Mouse (Mus musculus): ENCODE results near the gene Gm20388. TPM values are rescaled to one million over a fixed set of nuclear protein-coding genes. Genes with fewer than 3 reads are reported as not detected.

Gm20388 gene
- polyA plus RNA-seq, 1 experiment from 2014 or later = 8.3 TPM

DNA sequence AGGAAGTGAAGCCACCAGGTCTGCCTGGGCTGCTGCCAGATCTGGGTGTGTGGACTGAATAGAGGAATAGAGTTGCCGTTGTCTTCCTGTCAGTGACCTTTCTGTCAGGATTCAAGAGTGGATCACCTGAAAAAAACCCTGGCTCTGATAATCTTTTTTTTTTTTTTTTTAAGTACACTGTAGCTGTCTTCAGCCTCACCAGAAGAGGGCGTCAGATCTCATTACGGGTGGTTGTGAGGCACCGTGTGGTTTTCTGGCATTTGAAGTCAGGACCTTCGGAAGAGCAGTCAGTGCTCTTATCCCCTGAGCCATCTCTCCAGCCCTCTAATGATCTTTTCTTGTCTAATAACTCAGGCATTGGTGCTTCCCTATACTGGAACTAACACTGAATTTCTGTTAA lies 4122.8 kb downstream of the Gm20388 start:
- Histone ChIP-seq H3K4me2 (ENCODE audit: low read length) (no peak overlapping the region), H3K36me3 (ENCODE audit: control insufficient read depth, insufficient read depth, low read length) (peaks cover 83% of the 10 kb centered on the region), H3K27me3 (replicated peaks; ENCODE audit: control insufficient read depth, insufficient read depth, low read length) (no peaks in the 10 kb centered on the region), H3K4me1 (replicated peaks; ENCODE audit: control insufficient read depth, insufficient read depth, low read length) (no peaks in the 10 kb centered on the region), H3K9ac (ENCODE audit: low read length) (no peak overlapping the region), H3K9me3 (ENCODE audit: control insufficient read depth, low read length) (no peaks in the 10 kb centered on the region), H3K4me3 (ENCODE audit: low read depth, low read length) (no peak overlapping the region), H3K27ac (ENCODE audit: low read depth) (no peak overlapping the region)
- WGBS = 73% methylated on average over 5 of the region's 5 CpGs
- DNase-seq (ENCODE audit: low spot score) (no peak), ATAC-seq (replicated peaks; ENCODE audit: low FRiP score, low TSS enrichment, low read depth) (no peak)

DNA sequence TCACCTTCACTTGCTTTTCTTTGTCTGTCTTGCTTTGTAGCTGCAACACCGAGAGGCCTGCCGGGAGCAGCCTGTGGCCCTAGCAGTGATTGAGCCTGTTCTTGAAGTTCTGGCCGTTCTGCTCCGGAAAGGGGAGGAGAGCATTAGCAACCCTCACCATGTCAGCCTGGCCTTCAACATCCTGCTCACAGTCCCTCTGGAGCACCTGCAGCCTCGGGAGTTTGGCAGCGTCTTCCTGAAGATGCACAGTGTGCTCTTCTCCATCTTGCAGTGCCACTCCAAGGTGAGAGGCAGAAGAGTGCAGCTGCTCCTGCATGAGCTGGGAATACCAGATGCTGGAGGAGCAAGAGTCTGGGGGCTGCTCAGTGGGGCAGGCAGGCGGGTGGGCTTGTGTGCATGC lies 4127.5 kb downstream of the Gm20388 start:
- Histone ChIP-seq H3K4me1 (replicated peaks; ENCODE audit: control insufficient read depth, insufficient read depth, low read length) (no peaks in the 10 kb centered on the region), H3K9me3 (ENCODE audit: control insufficient read depth, low read length) (no peaks in the 10 kb centered on the region), H3K4me2 (ENCODE audit: low read length) (no peak overlapping the region), H3K36me3 (ENCODE audit: control insufficient read depth, insufficient read depth, low read length) (peaks cover 89% of the 10 kb centered on the region), H3K9ac (ENCODE audit: low read length) (no peak overlapping the region), H3K27ac (ENCODE audit: low read depth) (no peak overlapping the region), H3K27me3 (replicated peaks; ENCODE audit: control insufficient read depth, insufficient read depth, low read length) (no peaks in the 10 kb centered on the region), H3K4me3 (ENCODE audit: low read depth, low read length) (no peak overlapping the region)
- DNase-seq (ENCODE audit: low spot score) (no peak), ATAC-seq (replicated peaks; ENCODE audit: low FRiP score, low TSS enrichment, low read depth) (no peak)
- 85% methylated on average over 7 of the region's 7 CpGs for WGBS

- no peak overlapping the region for H3K27ac ChIP-seq (ENCODE audit: low read depth)
- H3K27me3 ChIP-seq (replicated peaks; ENCODE audit: control insufficient read depth, insufficient read depth, low read length) = no peaks in the 10 kb centered on the region
- no peak overlapping the region for H3K4me3 ChIP-seq (ENCODE audit: low read depth, low read length)
- ATAC-seq (replicated peaks; ENCODE audit: low FRiP score, low TSS enrichment, low read depth) (no peak), DNase-seq (ENCODE audit: low spot score) (peak; percentile 24)
- H3K9ac ChIP-seq (ENCODE audit: low read length) = no peak overlapping the region
- H3K36me3 ChIP-seq (ENCODE audit: control insufficient read depth, insufficient read depth, low read length) = peaks cover 88% of the 10 kb centered on the region
- H3K4me1 ChIP-seq (replicated peaks; ENCODE audit: control insufficient read depth, insufficient read depth, low read length) = no peaks in the 10 kb centered on the region
- 84% methylated on average over 4 of the region's 4 CpGs for WGBS
- H3K4me2 ChIP-seq (ENCODE audit: low read length) = no peak overlapping the region
- no peaks in the 10 kb centered on the region for H3K9me3 ChIP-seq (ENCODE audit: control insufficient read depth, low read length)
These were observed 4128.7 kb downstream of the Gm20388 start for GRCm38 (mm10) chr8:124039351-124039750.

GRCm38 (mm10) chr8:124042201-124042600 lies 4131.6 kb downstream of the Gm20388 start:
- no peaks in the 10 kb centered on the region for H3K4me1 ChIP-seq (replicated peaks; ENCODE audit: control insufficient read depth, insufficient read depth, low read length)
- no peak overlapping the region for H3K27ac ChIP-seq (ENCODE audit: low read depth)
- 91% methylated on average over 1 of the region's 1 CpGs for WGBS
- DNase-seq (ENCODE audit: low spot score) (peak; percentile 25), ATAC-seq (replicated peaks; ENCODE audit: low FRiP score, low TSS enrichment, low read depth) (no peak)
- H3K9me3 ChIP-seq (ENCODE audit: control insufficient read depth, low read length) = no peaks in the 10 kb centered on the region
- no peak overlapping the region for H3K4me3 ChIP-seq (ENCODE audit: low read depth, low read length)
- H3K36me3 ChIP-seq (ENCODE audit: control insufficient read depth, insufficient read depth, low read length) = peaks cover 85% of the 10 kb centered on the region
- H3K9ac ChIP-seq (ENCODE audit: low read length) = no peak overlapping the region
- no peak overlapping the region for H3K4me2 ChIP-seq (ENCODE audit: low read length)
- H3K27me3 ChIP-seq (replicated peaks; ENCODE audit: control insufficient read depth, insufficient read depth, low read length) = no peaks in the 10 kb centered on the region

DNA sequence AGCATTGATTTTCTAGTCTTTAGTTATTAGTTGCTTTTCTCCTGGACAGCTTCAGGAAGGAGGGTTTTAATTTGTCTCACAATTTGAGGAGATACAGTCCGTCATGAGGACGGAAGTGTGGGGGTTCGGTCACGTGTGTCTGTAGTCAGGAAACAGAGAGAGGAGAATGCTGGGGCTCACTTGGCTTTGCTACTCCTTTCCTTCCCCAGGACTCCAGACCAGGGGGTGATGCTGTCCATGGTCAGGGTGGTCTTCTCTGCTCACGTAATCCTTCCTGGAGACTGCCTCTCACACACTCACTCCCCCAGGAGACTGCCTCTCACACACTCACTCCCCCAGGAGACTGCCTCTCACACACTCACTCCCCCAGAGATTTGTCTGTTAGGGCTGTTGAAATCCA lies 4133.8 kb downstream of the Gm20388 start:
- Histone ChIP-seq H3K9ac (ENCODE audit: low read length) (no peak overlapping the region), H3K27ac (ENCODE audit: low read depth) (no peak overlapping the region), H3K36me3 (ENCODE audit: control insufficient read depth, insufficient read depth, low read length) (peaks cover 75% of the 10 kb centered on the region), H3K4me2 (ENCODE audit: low read length) (no peak overlapping the region), H3K4me1 (replicated peaks; ENCODE audit: control insufficient read depth, insufficient read depth, low read length) (no peaks in the 10 kb centered on the region), H3K27me3 (replicated peaks; ENCODE audit: control insufficient read depth, insufficient read depth, low read length) (no peaks in the 10 kb centered on the region), H3K4me3 (ENCODE audit: low read depth, low read length) (no peak overlapping the region), H3K9me3 (ENCODE audit: control insufficient read depth, low read length) (no peaks in the 10 kb centered on the region)
- 95% methylated on average over 5 of the region's 5 CpGs for WGBS
- ATAC-seq (replicated peaks; ENCODE audit: low FRiP score, low TSS enrichment, low read depth) = no peak
- peak; percentile 15 for DNase-seq (ENCODE audit: low spot score)

- H3K4me1 ChIP-seq (replicated peaks; ENCODE audit: control insufficient read depth, insufficient read depth, low read length) = no peaks in the 10 kb centered on the region
- H3K4me3 ChIP-seq (ENCODE audit: low read depth, low read length) = no peak overlapping the region
- no peaks in the 10 kb centered on the region for H3K27me3 ChIP-seq (replicated peaks; ENCODE audit: control insufficient read depth, insufficient read depth, low read length)
- peak; percentile 25 for DNase-seq (ENCODE audit: low spot score)
- 93% methylated on average over 12 of the region's 12 CpGs for WGBS
- no peak overlapping the region for H3K9ac ChIP-seq (ENCODE audit: low read length)
- ATAC-seq (replicated peaks; ENCODE audit: low FRiP score, low TSS enrichment, low read depth) = no peak
- H3K9me3 ChIP-seq (ENCODE audit: control insufficient read depth, low read length) = no peaks in the 10 kb centered on the region
- no peak overlapping the region for H3K4me2 ChIP-seq (ENCODE audit: low read length)
- H3K27ac ChIP-seq (ENCODE audit: low read depth) = no peak overlapping the region
- H3K36me3 ChIP-seq (ENCODE audit: control insufficient read depth, insufficient read depth, low read length) = peaks cover 70% of the 10 kb centered on the region
These were observed 4134.3 kb downstream of the Gm20388 start for GRCm38 (mm10) chr8:124044931-124045330.

GRCm38 (mm10) chr8:124045856-124046255 lies 4135.2 kb downstream of the Gm20388 start:
- H3K27ac ChIP-seq (ENCODE audit: low read depth) = no peak overlapping the region
- H3K9ac ChIP-seq (ENCODE audit: low read length) = no peak overlapping the region
- H3K9me3 ChIP-seq (ENCODE audit: control insufficient read depth, low read length) = no peaks in the 10 kb centered on the region
- H3K4me2 ChIP-seq (ENCODE audit: low read length) = no peak overlapping the region
- peak; percentile 25 for DNase-seq (ENCODE audit: low spot score)
- ATAC-seq (replicated peaks; ENCODE audit: low FRiP score, low TSS enrichment, low read depth) = no peak
- H3K36me3 ChIP-seq (ENCODE audit: control insufficient read depth, insufficient read depth, low read length) = peaks cover 67% of the 10 kb centered on the region
- H3K4me3 ChIP-seq (ENCODE audit: low read depth, low read length) = no peak overlapping the region
- WGBS = 87% methylated on average over 8 of the region's 8 CpGs
- no peaks in the 10 kb centered on the region for H3K4me1 ChIP-seq (replicated peaks; ENCODE audit: control insufficient read depth, insufficient read depth, low read length)
- no peaks in the 10 kb centered on the region for H3K27me3 ChIP-seq (replicated peaks; ENCODE audit: control insufficient read depth, insufficient read depth, low read length)

DNA sequence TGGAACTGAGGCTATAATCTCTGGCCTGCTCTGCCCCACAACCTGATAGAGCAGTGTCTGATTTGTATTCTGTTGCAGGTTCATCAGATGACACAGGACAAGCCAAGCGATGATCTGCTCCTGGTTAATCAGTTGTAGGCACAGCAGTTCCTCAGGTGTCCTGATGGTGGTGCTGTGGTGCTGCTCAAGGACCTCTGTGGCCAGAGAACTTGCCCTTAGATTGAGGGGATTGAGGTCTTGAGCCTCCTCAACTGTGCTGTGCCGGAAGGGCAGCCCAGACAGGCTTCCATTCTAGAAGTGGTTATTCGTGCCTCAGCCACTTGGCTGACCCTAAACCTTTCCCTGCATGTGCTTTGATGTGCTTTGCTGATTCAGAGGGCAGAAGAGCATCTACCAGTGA lies 4141.5 kb downstream of the Gm20388 start:
- 0 out of 2 replicates have a peak, but pooled peaks have one; percentile 40 for ATAC-seq (replicated peaks; ENCODE audit: low FRiP score, low TSS enrichment, low read depth)
- 19% methylated on average over 3 of the region's 3 CpGs for WGBS
- DNase-seq (ENCODE audit: low spot score) = peak; percentile 86
- H3K9ac ChIP-seq (ENCODE audit: low read length) = no peak overlapping the region
- H3K4me2 ChIP-seq (ENCODE audit: low read length) = no peak overlapping the region
- H3K27ac ChIP-seq (ENCODE audit: low read depth) = no peak overlapping the region
- no peaks in the 10 kb centered on the region for H3K27me3 ChIP-seq (replicated peaks; ENCODE audit: control insufficient read depth, insufficient read depth, low read length)
- peaks cover 20% of the 10 kb centered on the region for H3K36me3 ChIP-seq (ENCODE audit: control insufficient read depth, insufficient read depth, low read length)
- H3K9me3 ChIP-seq (ENCODE audit: control insufficient read depth, low read length) = no peaks in the 10 kb centered on the region
- H3K4me1 ChIP-seq (replicated peaks; ENCODE audit: control insufficient read depth, insufficient read depth, low read length) = no peaks in the 10 kb centered on the region
- no peak overlapping the region for H3K4me3 ChIP-seq (ENCODE audit: low read depth, low read length)

DNA sequence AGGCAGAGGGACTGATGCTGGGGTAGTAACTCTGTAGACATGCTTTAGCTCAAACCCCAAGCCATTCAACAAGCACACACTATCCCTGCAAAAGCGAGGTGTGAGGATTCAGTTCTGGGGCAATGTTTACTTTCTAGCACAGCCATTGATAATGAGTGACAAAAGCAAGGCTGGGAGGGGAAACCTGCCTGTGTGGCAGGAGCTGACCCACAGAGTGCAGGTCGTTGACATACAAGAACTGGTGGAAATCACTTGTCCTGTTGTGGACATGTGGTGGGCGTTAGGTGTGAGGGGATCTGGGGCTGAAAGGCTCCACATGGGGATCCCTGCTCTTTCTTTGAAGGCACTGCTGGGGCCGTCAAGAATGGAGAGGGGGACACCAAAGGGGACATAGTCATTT lies 4141.9 kb downstream of the Gm20388 start:
- no peak overlapping the region for H3K9ac ChIP-seq (ENCODE audit: low read length)
- no peaks in the 10 kb centered on the region for H3K4me1 ChIP-seq (replicated peaks; ENCODE audit: control insufficient read depth, insufficient read depth, low read length)
- WGBS = 49% methylated on average over 4 of the region's 4 CpGs
- ATAC-seq (replicated peaks; ENCODE audit: low FRiP score, low TSS enrichment, low read depth) (no peak), DNase-seq (ENCODE audit: low spot score) (no peak)
- no peaks in the 10 kb centered on the region for H3K9me3 ChIP-seq (ENCODE audit: control insufficient read depth, low read length)
- no peak overlapping the region for H3K4me2 ChIP-seq (ENCODE audit: low read length)
- peaks cover 15% of the 10 kb centered on the region for H3K36me3 ChIP-seq (ENCODE audit: control insufficient read depth, insufficient read depth, low read length)
- no peak overlapping the region for H3K27ac ChIP-seq (ENCODE audit: low read depth)
- H3K27me3 ChIP-seq (replicated peaks; ENCODE audit: control insufficient read depth, insufficient read depth, low read length) = no peaks in the 10 kb centered on the region
- H3K4me3 ChIP-seq (ENCODE audit: low read depth, low read length) = no peak overlapping the region
